Mouse (Mus musculus) small intestine, adult 2 months (tissue): Measurements from ENCODE around the gene Sipa1l3. TPM values are rescaled to one million over a fixed set of nuclear protein-coding genes. Genes with fewer than 3 reads are reported as not detected.

ENCODE experiments used
- H3K27ac ChIP-seq: fragments of 200-500 bp; 2 replicates; pipeline ENCODE4 v1.5.1; 2012; ENCODE audit warnings: low read depth, low read length, control low read depth, inconsistent platforms; ENCODE audit not compliant: insufficient read depth
- H3K27me3 ChIP-seq: fragments of 200-500 bp; 2 replicates; pipeline ENCODE4 v1.6.1; 2012; ENCODE audit warnings: mild to moderate bottlenecking, moderate library complexity, low read length, inconsistent platforms; ENCODE audit not compliant: control insufficient read depth, insufficient read depth
- H3K36me3 ChIP-seq: fragments of 200-500 bp; 2 replicates; pipeline ENCODE4 v1.6.1; 2012; ENCODE audit warnings: mild to moderate bottlenecking, low read length, control low read depth, inconsistent platforms; ENCODE audit not compliant: control insufficient read depth, insufficient read depth
- H3K4me1 ChIP-seq: fragments of 200-500 bp; 2 replicates; pipeline ENCODE4 v1.6.1; 2012; ENCODE audit warnings: low read length, inconsistent platforms, mixed read lengths; ENCODE audit not compliant: control insufficient read depth, insufficient read depth, insufficient read length
- H3K4me3 ChIP-seq: fragments of 200-500 bp; 2 replicates; pipeline ENCODE4 v1.5.1; 2012; ENCODE audit warnings: low read depth, mild to moderate bottlenecking, control low read depth, inconsistent platforms, low read length, moderate library complexity
- CTCF ChIP-seq: fragments of 200-500 bp; IDR thresholded peaks from 2 replicates; pipeline ENCODE4 v1.5.1; 2012; ENCODE audit warnings: low read depth, mild to moderate bottlenecking, control low read depth, inconsistent platforms, low read length, moderate library complexity, mixed read lengths; ENCODE audit not compliant: insufficient replicate concordance, insufficient read length; ENCODE audit errors: extremely low read depth
- POLR2A ChIP-seq: fragments of 200-500 bp; IDR thresholded peaks from 2 replicates; pipeline ENCODE4 v1.6.1; 2012; ENCODE audit warnings: low read depth, mild to moderate bottlenecking, control low read depth, inconsistent platforms, low read length, moderate library complexity
- WGBS: fragments of 180-500 bp; shearing (Covaris S2); methylation state at CpG from one replicate; pipeline ENCODE4 v1.1.7; 2018; 5-methylcytosine and 5-hydroxymethylcytosine counted together
- polyA plus RNA-seq: library from polyadenylated mRNA; depleted of rRNA; stranded (reverse); fragments of >200 nt; gene quantifications from 2 replicates; pipeline ENCODE4 v1.2.3, GENCODE M21; 2012

Gene Sipa1l3
- polyA plus RNA-seq, 1 experiment = 192 TPM

- TF ChIP-seq CTCF = no peak
- no peak for TF ChIP-seq POLR2A
- Histone ChIP-seq H3K27ac (no peak overlapping the region), H3K4me1 (no peaks in the 10 kb centered on the region; the same call in 1 of the 2 replicates), H3K27me3 (no peaks in the 10 kb centered on the region), H3K4me3 (no peak overlapping the region), H3K36me3 (peaks cover 9% of the 10 kb centered on the region; the same call in 1 of the 2 replicates)
- WGBS = 87% methylated on average over 9 of the region's 9 CpGs
Measured at GRCm38 (mm10) chr7:29434313-29435035, 84.0 kb downstream of the Sipa1l3 start.

- Histone ChIP-seq H3K27ac (no peak overlapping the region), H3K27me3 (no peaks in the 10 kb centered on the region), H3K4me3 (no peak overlapping the region), H3K4me1 (peaks cover 2% of the 10 kb centered on the region; the same call in 1 of the 2 replicates), H3K36me3 (peaks cover 9% of the 10 kb centered on the region; the same call in 1 of the 2 replicates)
- TF ChIP-seq POLR2A (no peak), CTCF (no peak)
- 83% methylated on average over 10 of the region's 10 CpGs for WGBS
Measured at GRCm38 (mm10) chr7:29433725-29434124, 84.7 kb downstream of the Sipa1l3 start.

- Histone ChIP-seq H3K4me1 (peaks cover 4% of the 10 kb centered on the region; the same call in 1 of the 2 replicates), H3K27ac (no peak overlapping the region), H3K36me3 (peaks cover 9% of the 10 kb centered on the region; the same call in 1 of the 2 replicates), H3K4me3 (no peak overlapping the region), H3K27me3 (no peaks in the 10 kb centered on the region)
- WGBS = 82% methylated on average over 11 of the region's 11 CpGs
- no peak for TF ChIP-seq CTCF
- no peak for TF ChIP-seq POLR2A
Measured at GRCm38 (mm10) chr7:29432947-29433553, 85.4 kb downstream of the Sipa1l3 start.

- 78% methylated on average over 15 of the region's 15 CpGs for WGBS
- peaks cover 4% of the 10 kb centered on the region; the same call in 1 of the 2 replicates for H3K4me1 ChIP-seq
- no peak overlapping the region for H3K27ac ChIP-seq
- H3K36me3 ChIP-seq = peaks cover 9% of the 10 kb centered on the region; the same call in 1 of the 2 replicates
- no peak for TF ChIP-seq POLR2A
- no peak for TF ChIP-seq CTCF
- no peaks in the 10 kb centered on the region for H3K27me3 ChIP-seq
- H3K4me3 ChIP-seq = no peak overlapping the region
Measured at GRCm38 (mm10) chr7:29432180-29432946, 86.1 kb downstream of the Sipa1l3 start.

GRCm38 (mm10) chr7:29430739-29431211 lies 87.7 kb downstream of the Sipa1l3 start:
- Histone ChIP-seq H3K27ac (no peak overlapping the region), H3K36me3 (peaks cover 9% of the 10 kb centered on the region; the same call in 1 of the 2 replicates), H3K4me3 (no peak overlapping the region), H3K4me1 (peaks cover 4% of the 10 kb centered on the region; the same call in 1 of the 2 replicates), H3K27me3 (no peaks in the 10 kb centered on the region)
- WGBS = 83% methylated on average over 6 of the region's 6 CpGs
- TF ChIP-seq POLR2A (no peak), CTCF (no peak)

- no peaks in the 10 kb centered on the region for H3K27me3 ChIP-seq
- no peak overlapping the region for H3K27ac ChIP-seq
- TF ChIP-seq POLR2A (no peak), CTCF (no peak)
- peaks cover 6% of the 10 kb centered on the region; the same call in 1 of the 2 replicates for H3K4me1 ChIP-seq
- 86% methylated on average over 8 of the region's 8 CpGs for WGBS
- no peak overlapping the region for H3K4me3 ChIP-seq
- no peaks in the 10 kb centered on the region for H3K36me3 ChIP-seq
Measured at GRCm38 (mm10) chr7:29426056-29426455, 92.4 kb downstream of the Sipa1l3 start.

GRCm38 (mm10) chr7:29425413-29425827 lies 93.0 kb downstream of the Sipa1l3 start:
- Histone ChIP-seq H3K4me3 (no peak overlapping the region), H3K27ac (no peak overlapping the region), H3K36me3 (no peaks in the 10 kb centered on the region), H3K27me3 (no peaks in the 10 kb centered on the region), H3K4me1 (peaks cover 6% of the 10 kb centered on the region)
- TF ChIP-seq POLR2A = no peak
- no peak for TF ChIP-seq CTCF
- WGBS = 54% methylated on average over 7 of the region's 7 CpGs
